Mouse (Mus musculus) heart, adult 18-20 months (tissue): Measurements from ENCODE around the gene Gm45021. TPM values are rescaled to one million over a fixed set of nuclear protein-coding genes. Genes with fewer than 3 reads are reported as not detected.

ENCODE experiments used
- DNase-seq, 2 experiments: peaks; one replicate each; pipeline ENCODE4 v3.0.0; 2021 to 2022; ENCODE audit warnings: mixed read lengths in 1 of 2
- total RNA-seq, 2 experiments: library from RNA; stranded (reverse); gene quantifications; 2 replicates each; pipeline ENCODE4 v1.2.3; 2021

Gene Gm45021
- total RNA-seq, 2 experiments from 2014 or later, result not detected

DNA sequence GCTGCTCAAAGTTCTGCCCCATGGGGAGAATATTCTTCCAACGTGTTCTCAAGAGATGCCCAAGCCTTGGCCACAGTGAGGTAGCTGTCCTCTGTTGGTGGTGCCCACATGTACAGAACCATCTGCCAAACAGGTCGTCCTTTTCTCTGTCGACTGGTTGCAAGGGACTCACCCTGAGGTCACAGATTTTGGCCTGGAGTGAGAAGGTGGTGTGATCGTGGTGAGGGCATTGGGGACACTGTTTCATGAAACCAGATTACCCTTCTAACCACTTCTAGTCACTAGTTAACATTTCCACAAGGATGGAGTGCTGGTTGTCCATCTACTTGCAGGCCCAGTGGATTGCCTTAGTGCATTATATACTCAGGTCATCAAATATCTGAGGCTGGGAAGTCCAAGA, 59.4 kb downstream of the Gm45021 start:
- DNase-seq, result no peak

DNA sequence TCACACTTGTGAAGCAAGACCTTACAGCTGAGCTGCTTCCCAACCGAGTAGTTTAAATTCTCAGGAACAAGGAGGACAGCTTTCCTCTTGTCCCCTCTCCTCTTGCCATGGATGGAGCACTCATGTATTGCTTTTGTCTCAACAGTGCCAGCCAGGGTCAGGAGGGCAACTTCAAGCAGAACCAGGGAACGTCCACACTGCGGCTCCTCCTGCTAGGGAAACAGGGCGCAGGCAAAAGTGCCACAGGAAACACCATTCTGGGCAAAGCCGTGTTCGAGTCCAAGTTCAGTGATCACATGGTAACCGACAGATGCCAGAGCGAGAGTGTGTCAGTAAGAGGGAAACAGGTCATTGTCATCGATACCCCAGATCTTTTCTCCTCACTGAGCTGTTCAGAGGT, 60.6 kb downstream of the Gm45021 start:
- DNase-seq, result no peak

DNA sequence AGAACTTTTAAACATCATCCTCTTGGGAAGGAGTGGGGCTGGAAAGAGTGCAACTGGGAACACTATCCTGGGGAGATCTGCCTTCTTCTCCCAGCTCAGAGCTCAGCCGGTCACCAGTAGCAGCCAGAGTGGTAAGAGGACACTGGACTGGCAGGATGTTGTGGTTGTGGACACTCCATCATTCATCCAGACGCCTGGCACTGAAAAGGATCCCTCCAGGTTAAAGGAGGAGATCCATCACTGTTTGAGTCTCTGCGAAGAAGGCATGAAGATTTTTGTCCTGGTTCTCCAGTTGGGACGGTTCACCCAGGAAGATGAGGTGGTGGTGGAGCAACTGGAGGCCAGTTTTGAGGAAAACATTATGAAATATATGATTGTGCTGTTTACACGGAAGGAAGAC, 69.3 kb downstream of the Gm45021 start:
- no peak for DNase-seq

Other genes starting within 250 kb of the Gm45021 start
- 10 to 100 TPM; 14.4 to 18.6 TPM for gene Krba1, start 194.0 kb upstream of the Gm45021 start, total RNA-seq
- gene Zfp467, start 143.8 kb upstream of the Gm45021 start, total RNA-seq, result 10 to 100 TPM; 10.2 to 11.3 TPM
- gene Sspo, start 141.4 kb upstream of the Gm45021 start, total RNA-seq, result under 1 TPM; 0.22 to 0.23 TPM
- gene Atp6v0e2, start 52.0 kb upstream of the Gm45021 start, total RNA-seq, result 10 to 100 TPM; 19.8 to 21.4 TPM
- gene Lrrc61, start 34.8 kb upstream of the Gm45021 start, total RNA-seq, result 10 to 100 TPM; 14.7 to 18.6 TPM
- 10 to 100 TPM; 60.1 to 86.3 TPM for gene Rarres2, start 16.8 kb upstream of the Gm45021 start, total RNA-seq
- 10 to 100 TPM; 32.3 to 32.9 TPM for gene Repin1, start 4.3 kb downstream of the Gm45021 start, total RNA-seq
- gene Gm44965, start 4.3 kb downstream of the Gm45021 start, total RNA-seq, result not detected
- gene Zfp775, start 12.5 kb downstream of the Gm45021 start, total RNA-seq, result 10 to 100 TPM; 11.8 to 12.3 TPM
- under 1 TPM; 0.37 to 0.39 TPM for gene AI854703, start 37.2 kb downstream of the Gm45021 start, total RNA-seq
- 1 to 10 TPM; 7.1 to 7.5 TPM for gene Gimap8, start 57.6 kb downstream of the Gm45021 start, total RNA-seq
- gene Gimap9, start 86.5 kb downstream of the Gm45021 start, total RNA-seq, result 1 to 10 TPM; 4.6 to 4.9 TPM
- 10 to 100 TPM; 19.3 to 32.9 TPM for gene Gimap4, start 94.9 kb downstream of the Gm45021 start, total RNA-seq
- 10 to 100 TPM; 29.6 to 36.9 TPM for gene Gimap6, start 118.6 kb downstream of the Gm45021 start, total RNA-seq
- 1 to 10 TPM; 3.8 to 4.0 TPM for gene Gm28053, start 129.0 kb downstream of the Gm45021 start, total RNA-seq
- gene Gimap7, start 129.0 kb downstream of the Gm45021 start, total RNA-seq, result 1 to 10 TPM in 1 of 2 experiments, under 1 TPM in 1; 0.27 to 1.7 TPM
- gene Gimap1, start 149.4 kb downstream of the Gm45021 start, total RNA-seq, result 10 to 100 TPM in 1 of 2 experiments, 1 to 10 TPM in 1; 9.9 to 13.3 TPM
- 1 to 10 TPM; 4.9 to 5.0 TPM for gene Gimap5, start 156.6 kb downstream of the Gm45021 start, total RNA-seq
- gene Gimap3, start 181.2 kb downstream of the Gm45021 start, total RNA-seq, result 1 to 10 TPM in 1 of 2 experiments, under 1 TPM in 1; 0.57 to 6.9 TPM